Mouse (Mus musculus) hindbrain, embryonic 10.5 days (tissue): ENCODE results near the gene Scarb2. TPM values are rescaled to one million over a fixed set of nuclear protein-coding genes. Genes with fewer than 3 reads are reported as not detected.
A peak's percentile ranks its signal among the peaks of the same experiment; 100 is the strongest.
"Not testable (repeated sequence)": the region's sequence is repeated elsewhere in the genome, so short reads cannot be mapped to it uniquely, and the experiment has no call there.

Source experiments
- DNase-seq: peaks from one replicate; pipeline ENCODE4 v3.0.0-alpha.2; 2017; ENCODE audit warnings: low spot score
- H3K27ac ChIP-seq: fragments of 300-500 bp; sonication (generic); 2 replicates; pipeline ENCODE4 v1.5.1; 2016; ENCODE audit warnings: mild to moderate bottlenecking, moderate library complexity
- H3K27me3 ChIP-seq: fragments of 300-500 bp; sonication (generic); 2 replicates; pipeline ENCODE4 v1.6.1; 2016; ENCODE audit warnings: mild to moderate bottlenecking; ENCODE audit not compliant: poor library complexity, insufficient read depth, severe bottlenecking
- H3K36me3 ChIP-seq: fragments of 300-500 bp; sonication (generic); 2 replicates; pipeline ENCODE4 v1.6.1; 2016; ENCODE audit warnings: mild to moderate bottlenecking, moderate library complexity
- H3K4me1 ChIP-seq: fragments of 300-500 bp; sonication (generic); replicated peaks from 2 replicates; pipeline ENCODE4 v1.6.1; 2016; ENCODE audit warnings: mild to moderate bottlenecking
- H3K4me3 ChIP-seq: fragments of 300-500 bp; sonication (generic); 2 replicates; pipeline ENCODE4 v1.5.1; 2016; ENCODE audit warnings: mild to moderate bottlenecking, moderate library complexity
- H3K9me3 ChIP-seq: fragments of 300-500 bp; sonication (generic); 2 replicates; pipeline ENCODE4 v1.6.1; 2016; ENCODE audit warnings: mild to moderate bottlenecking, moderate library complexity
- WGBS: fragments of 180-500 bp; shearing (Covaris S2); methylation state at CpG from one replicate; pipeline ENCODE4 v1.1.7; 2016; 5-methylcytosine and 5-hydroxymethylcytosine counted together
- polyA plus RNA-seq: library from polyadenylated mRNA; unstranded; fragments of >200 nt; fragmentation: Nextera tagmentation; extraction: Ambion mirVana; gene quantifications from 2 replicates; pipeline ENCODE4 v1.2.1, GENCODE M21; 2016

Scarb2 gene
- polyA plus RNA-seq, result 9.2 and 11.8 TPM in 2 replicates

DNA sequence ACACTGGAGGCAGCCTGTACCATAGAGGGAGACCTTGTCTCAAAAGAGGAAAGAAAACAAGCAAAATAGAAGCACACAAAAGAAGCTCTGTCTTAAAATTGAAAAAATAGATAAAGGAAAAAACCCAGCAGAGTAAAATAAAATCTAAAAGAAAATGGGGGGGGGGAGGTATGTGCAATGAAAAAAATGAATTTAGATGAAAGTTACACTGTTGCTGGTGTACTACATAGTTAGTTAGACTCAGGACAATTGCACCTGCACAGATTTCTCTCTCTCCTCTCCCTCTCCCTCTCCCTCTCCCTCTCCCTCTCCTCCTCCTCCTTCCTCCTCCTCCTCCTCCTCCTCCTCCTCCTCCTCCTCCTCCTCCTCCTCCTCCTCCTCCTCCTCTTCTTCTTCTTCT is at the start of gene Scarb2:
TSS of gene Scarb2 (minus strand) at position 101 of the 400 bp plus-strand sequence.
- H3K4me3 ChIP-seq, result peak within 1 kb of the TSS; percentile 64
- DNase-seq, result no peak
- H3K9me3 ChIP-seq, result no peaks in the 10 kb centered on the region
- H3K36me3 ChIP-seq, result peaks cover 3% of the 10 kb centered on the region
- H3K27me3 ChIP-seq, result no peaks in the 10 kb centered on the region
- H3K27ac ChIP-seq, result peak within 1 kb of the TSS; percentile 93
- H3K4me1 ChIP-seq, result peaks cover 27% of the 10 kb centered on the region

DNA sequence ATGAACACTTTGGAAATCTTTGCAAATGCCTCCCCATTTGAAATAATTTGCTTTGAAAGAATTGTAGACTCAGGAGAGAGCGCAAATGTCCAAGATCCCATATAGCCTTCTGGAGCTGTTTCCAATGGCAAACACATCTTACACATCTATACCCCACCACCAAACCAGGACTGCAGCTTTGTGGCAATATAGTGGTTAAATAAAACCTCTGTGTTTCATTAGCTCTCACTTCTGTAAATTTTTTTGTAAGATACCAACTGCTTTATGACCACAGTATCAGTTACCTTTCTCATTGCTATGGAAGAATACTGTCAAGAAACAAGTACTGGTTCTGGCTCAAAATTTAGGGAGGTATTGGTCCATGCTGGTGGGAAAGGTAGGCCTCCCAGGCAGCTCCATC is 49.3 kb upstream of the Scarb2 start:
- no peaks in the 10 kb centered on the region for H3K4me1 ChIP-seq
- 100% methylated on average over 1 of the region's 1 CpGs for WGBS
- no peak overlapping the region for H3K27ac ChIP-seq
- H3K4me3 ChIP-seq, result no peak overlapping the region
- H3K27me3 ChIP-seq, result no peaks in the 10 kb centered on the region
- DNase-seq, result no peak
- no peaks in the 10 kb centered on the region for H3K36me3 ChIP-seq
- no peaks in the 10 kb centered on the region for H3K9me3 ChIP-seq

DNA sequence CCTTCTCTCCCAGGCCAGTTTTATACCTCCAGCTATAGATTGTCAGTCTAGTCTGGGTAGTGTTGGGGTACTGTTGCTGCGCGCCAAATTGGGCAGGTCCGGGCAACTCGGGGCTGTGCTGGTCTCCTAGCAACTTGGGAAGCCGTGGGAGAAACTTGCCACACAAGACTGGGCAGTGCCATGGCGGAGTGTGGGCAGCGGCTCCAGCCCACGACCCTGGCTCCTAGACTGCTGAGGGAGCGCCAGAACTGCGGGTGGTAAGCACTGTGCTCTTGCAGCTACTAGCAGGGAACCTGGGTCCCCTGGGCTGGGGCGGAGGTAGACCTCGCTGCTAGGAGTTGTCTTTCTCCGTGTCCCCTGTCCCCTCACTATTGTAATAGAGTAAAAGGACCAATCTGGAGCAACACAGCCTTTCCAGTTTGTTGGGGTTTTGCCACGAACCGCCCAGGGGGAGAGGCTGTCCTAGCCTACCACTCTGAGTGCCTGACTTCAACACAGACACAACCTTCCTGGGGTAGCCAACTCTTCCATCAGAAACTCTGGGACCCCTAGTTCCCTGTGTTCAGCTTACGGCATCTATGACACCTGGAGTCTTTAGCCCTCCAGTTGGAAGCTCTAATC is 48.4 kb upstream of the Scarb2 start, which contains the start of gene Fam47e:
TSS of gene Fam47e (plus strand) at position 179 of the 621 bp plus-strand sequence.
- Histone ChIP-seq H3K27me3 (no peaks in the 10 kb centered on the region), H3K9me3 (no peaks in the 10 kb centered on the region), H3K36me3 (no peaks in the 10 kb centered on the region), H3K27ac (no peak within 1 kb of the TSS), H3K4me1 (no peaks in the 10 kb centered on the region), H3K4me3 (no peak within 1 kb of the TSS)
- WGBS, result 75% methylated on average over 16 of the region's 16 CpGs
- DNase-seq, result no peak

DNA sequence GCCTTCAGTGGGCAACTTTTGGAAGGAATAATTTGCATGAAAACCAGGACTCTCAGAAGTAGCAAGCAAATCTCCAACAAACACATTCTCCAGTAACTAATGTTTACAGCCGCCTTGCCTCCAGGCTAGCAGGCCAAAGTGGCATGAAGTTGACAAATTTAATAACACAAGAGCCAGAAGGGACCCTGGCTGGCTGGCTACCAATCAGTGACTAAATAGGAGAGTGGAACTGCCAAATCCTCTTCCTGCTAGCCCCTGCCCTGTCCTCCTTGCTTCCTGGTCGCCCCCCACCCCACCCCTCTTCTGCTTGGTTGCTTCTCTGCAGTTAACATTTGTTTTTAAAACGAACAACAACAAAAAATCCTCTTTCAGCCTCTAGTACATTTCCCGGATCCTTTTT is 47.8 kb upstream of the Scarb2 start:
- H3K9me3 ChIP-seq, result no peaks in the 10 kb centered on the region
- H3K4me3 ChIP-seq, result no peak overlapping the region
- DNase-seq, result no peak
- H3K27ac ChIP-seq, result no peak overlapping the region
- WGBS, result 79% methylated on average over 4 of the region's 4 CpGs
- H3K4me1 ChIP-seq, result no peaks in the 10 kb centered on the region
- H3K27me3 ChIP-seq, result no peaks in the 10 kb centered on the region
- H3K36me3 ChIP-seq, result no peaks in the 10 kb centered on the region

DNA sequence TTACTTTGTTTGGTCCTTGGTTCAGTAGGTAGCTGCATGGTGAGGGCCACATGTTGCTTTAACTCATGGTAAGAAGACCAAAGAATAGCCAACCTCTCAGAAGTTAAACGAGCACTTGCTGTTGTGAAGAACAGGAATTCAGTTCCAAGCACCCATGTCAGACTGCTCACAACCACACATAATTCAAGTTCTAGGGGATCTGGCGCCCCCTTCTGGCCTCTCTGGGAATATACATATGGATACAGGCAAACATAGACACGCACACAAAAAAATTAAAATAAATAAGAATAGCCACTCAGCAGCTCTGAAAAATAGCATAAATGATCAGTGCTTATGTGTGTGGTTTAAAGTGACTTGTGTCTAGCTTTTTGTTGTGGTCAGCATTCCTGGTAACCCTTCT is 47.3 kb upstream of the Scarb2 start:
- Histone ChIP-seq H3K36me3 (no peaks in the 10 kb centered on the region), H3K27me3 (no peaks in the 10 kb centered on the region), H3K4me3 (no peak overlapping the region), H3K27ac (no peak overlapping the region), H3K9me3 (no peaks in the 10 kb centered on the region), H3K4me1 (no peaks in the 10 kb centered on the region)
- WGBS, result 72% methylated on average over 3 of the region's 3 CpGs
- no peak for DNase-seq

DNA sequence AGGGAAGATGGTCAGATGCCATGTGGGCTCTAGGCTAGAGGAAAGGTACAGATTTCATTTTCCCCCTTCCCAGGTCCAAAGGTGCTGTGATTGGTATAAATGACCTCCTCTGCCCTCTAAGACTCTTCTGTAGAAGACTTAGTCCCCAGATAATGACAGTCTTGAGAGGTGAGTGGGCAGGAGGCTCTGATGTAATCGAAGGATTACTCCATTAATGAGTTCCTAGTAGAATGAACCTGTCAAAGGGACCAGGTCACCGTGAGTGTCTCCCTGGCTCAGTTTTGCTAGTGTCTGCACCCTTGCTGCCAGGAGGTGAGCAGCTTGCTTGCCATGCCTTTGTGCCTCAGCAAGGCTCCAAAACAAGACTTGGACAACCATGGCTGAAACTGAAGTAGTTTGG is 46.0 kb upstream of the Scarb2 start:
- H3K4me1 ChIP-seq, result no peaks in the 10 kb centered on the region
- no peaks in the 10 kb centered on the region for H3K27me3 ChIP-seq
- DNase-seq, result no peak
- H3K27ac ChIP-seq, result no peak overlapping the region
- 90% methylated on average over 2 of the region's 2 CpGs for WGBS
- H3K36me3 ChIP-seq, result no peaks in the 10 kb centered on the region
- H3K4me3 ChIP-seq, result no peak overlapping the region
- H3K9me3 ChIP-seq, result no peaks in the 10 kb centered on the region

DNA sequence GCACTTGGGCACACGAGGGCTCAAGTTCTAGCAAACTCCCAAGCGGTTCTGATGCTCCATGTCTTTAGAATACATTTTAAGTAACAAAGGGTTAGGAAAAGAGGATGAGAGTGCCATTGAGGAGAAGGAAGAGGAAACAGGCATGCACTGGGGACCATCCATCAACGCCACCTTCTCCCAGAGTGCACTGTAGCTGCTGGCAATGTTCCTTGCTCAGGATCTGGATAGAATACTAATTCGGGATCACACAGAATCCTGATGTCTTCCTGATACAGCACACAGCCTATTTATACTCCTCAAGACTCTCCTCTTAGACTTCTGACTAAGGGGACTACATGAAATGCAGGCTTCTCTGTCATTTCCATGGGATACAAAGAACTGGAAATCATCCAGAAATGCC is 33.1 kb upstream of the Scarb2 start:
- Histone ChIP-seq H3K27me3 (no peaks in the 10 kb centered on the region), H3K4me1 (no peaks in the 10 kb centered on the region), H3K36me3 (no peaks in the 10 kb centered on the region), H3K4me3 (no peak overlapping the region), H3K27ac (no peak overlapping the region), H3K9me3 (no peaks in the 10 kb centered on the region)
- no peak for DNase-seq
- WGBS, result 83% methylated on average over 4 of the region's 4 CpGs

DNA sequence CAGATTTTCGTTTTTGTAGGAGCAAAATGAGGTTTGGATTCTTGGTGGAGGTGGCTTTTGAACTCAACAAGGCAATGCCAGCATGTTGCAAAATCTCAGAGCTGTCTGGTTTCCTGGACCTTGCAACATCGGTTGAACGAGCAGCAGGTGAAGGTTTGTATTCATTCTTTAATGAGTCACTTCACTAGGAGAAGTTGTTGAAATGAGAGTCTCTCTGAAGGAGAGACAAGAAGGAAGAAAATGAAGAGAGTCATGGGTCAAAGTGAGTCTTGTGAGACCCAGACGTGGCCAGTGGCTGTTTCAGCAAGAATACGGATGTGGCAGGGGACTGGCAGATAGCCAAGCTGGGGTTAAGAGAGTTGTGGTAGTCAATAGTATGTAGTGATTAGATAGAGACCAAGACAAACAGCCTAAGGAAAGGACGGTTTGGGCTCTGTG is 18.2 kb upstream of the Scarb2 start:
- Histone ChIP-seq H3K27ac (no peak overlapping the region), H3K36me3 (no peaks in the 10 kb centered on the region)
- WGBS, result 84% methylated on average over 6 of the region's 6 CpGs

DNA sequence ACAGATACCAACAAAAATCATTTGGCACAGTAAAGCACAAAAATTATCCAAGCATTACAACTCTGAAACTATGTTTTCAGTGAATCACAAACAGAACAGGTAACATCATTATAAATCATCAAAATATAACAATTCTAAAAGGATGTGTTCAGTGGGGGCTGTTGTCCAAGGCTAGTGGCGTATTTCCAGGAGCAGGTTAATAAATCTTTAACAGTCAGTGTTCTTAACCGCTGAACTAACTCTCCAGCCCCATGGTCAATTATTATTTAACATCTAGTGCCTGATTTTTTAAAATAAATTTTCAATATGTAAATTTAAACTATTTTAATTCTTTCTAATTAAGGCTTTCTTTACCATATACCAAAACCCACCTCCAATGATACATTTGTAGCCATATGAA is 14.5 kb upstream of the Scarb2 start:
- not testable (repeated sequence) for H3K4me3 ChIP-seq, DNase-seq, H3K27ac ChIP-seq, H3K9me3 ChIP-seq, H3K27me3 ChIP-seq, H3K36me3 ChIP-seq, H3K4me1 ChIP-seq
- WGBS, result 85% methylated on average over 2 of the region's 2 CpGs

More for the DNA sequence above, 18.2 kb upstream of the Scarb2 start:
- H3K27me3 ChIP-seq, result no peaks in the 10 kb centered on the region
- DNase-seq, result no peak
- no peaks in the 10 kb centered on the region for H3K9me3 ChIP-seq
- no peaks in the 10 kb centered on the region for H3K4me1 ChIP-seq
- no peak overlapping the region for H3K4me3 ChIP-seq

DNA sequence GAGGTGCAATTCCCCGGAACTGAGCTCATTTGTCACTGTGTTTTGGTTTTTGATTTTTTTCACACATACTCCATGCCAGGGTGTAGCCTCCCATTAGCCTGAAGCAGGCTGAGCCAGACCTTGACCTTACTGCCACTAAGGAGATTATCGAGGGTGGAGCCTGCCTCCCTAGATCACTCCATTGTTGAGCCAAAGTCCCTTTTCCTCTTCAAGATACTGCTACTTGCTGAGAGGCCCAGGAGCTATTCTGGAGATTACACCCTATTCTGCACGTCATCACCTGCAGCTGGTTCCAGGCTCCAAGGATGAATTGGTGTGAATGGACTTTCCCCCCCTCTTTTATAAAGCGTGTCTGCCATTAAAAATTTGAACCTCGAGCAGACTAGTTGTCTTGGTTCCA is 5.4 kb upstream of the Scarb2 start:
- Histone ChIP-seq H3K36me3 (no peaks in the 10 kb centered on the region), H3K9me3 (0 out of 2 replicates have a peak, but pooled peaks cover 2% of the 10 kb centered on the region), H3K4me1 (no peaks in the 10 kb centered on the region), H3K27me3 (no peaks in the 10 kb centered on the region), H3K4me3 (no peak overlapping the region), H3K27ac (no peak overlapping the region)
- no peak for DNase-seq
- WGBS, result 92% methylated on average over 5 of the region's 5 CpGs

DNA sequence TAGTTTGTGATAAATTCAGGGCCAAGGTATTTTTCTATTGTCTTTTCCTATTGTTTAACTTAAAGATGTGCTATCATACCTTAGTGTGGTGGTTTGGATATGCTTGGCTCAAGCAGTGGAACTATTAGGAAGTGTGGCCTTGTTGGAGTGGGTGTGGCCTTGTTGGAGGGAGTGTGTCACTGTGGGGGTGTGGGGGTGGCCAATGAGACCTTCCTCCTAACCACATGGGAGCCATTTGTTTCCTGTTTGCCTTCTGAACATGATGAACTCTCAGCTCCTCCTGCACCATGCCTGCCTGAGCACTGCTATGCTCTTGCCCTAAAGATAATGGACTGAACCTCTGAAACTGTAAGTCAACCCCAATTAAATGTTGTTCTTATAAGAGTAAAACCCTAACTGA is 4.6 kb upstream of the Scarb2 start:
- Histone ChIP-seq H3K9me3 (0 out of 2 replicates have a peak, but pooled peaks cover 2% of the 10 kb centered on the region), H3K27ac (no peak overlapping the region), H3K27me3 (no peaks in the 10 kb centered on the region), H3K4me1 (peaks cover 3% of the 10 kb centered on the region), H3K36me3 (no peaks in the 10 kb centered on the region), H3K4me3 (no peak overlapping the region)
- DNase-seq, result no peak

DNA sequence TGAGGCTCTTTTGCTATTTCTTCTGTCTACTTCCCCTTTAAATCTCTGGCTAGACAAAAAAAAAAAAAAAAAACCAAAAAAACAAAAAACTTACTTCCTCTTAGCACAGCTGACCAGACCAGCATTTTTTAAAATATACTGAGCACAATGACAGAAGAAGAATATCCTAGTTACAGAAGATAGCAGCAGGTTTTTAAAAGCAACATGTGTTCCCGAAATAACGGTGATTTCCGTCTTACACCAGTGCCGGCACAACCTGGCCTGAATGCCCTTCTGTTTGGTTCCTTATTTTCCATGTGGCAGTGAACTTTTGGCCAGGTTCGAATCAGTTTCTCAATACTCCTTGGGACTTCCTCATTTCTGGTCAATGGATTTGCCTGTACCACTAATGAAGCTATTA is 2.2 kb upstream of the Scarb2 start:
- WGBS, result 92% methylated on average over 5 of the region's 5 CpGs
- H3K4me3 ChIP-seq, result no peak overlapping the region

DNA sequence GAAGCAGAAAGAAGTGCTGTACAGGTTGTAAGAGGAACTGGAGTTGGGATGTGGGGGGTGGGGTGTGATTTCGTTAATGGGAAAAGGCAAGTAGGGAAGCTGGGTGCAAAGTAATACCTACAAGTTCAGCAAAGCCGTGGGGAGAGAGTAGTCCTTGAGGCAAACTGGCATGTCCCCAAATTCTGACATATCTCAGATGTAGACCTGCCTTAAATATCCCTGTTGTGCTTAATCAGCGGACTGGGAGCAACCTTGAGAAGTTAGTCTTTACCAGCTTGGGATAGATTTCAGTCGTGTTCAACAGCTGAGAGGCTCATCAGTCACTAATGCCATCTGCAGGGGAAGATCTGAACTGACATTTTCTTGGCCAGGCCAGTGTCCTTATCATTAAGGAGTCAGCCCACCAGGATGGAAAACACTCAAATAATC is 318 bp downstream of the Scarb2 start:
- peak; percentile 49 for DNase-seq
- no peaks in the 10 kb centered on the region for H3K27me3 ChIP-seq
- peak overlapping the region; percentile 93 for H3K27ac ChIP-seq
- peaks cover 3% of the 10 kb centered on the region for H3K36me3 ChIP-seq
- no peaks in the 10 kb centered on the region for H3K9me3 ChIP-seq
- peaks cover 27% of the 10 kb centered on the region for H3K4me1 ChIP-seq
- WGBS, result 38% methylated on average over 4 of the region's 4 CpGs
- peak overlapping the region; percentile 64 for H3K4me3 ChIP-seq

More for the DNA sequence above, 2.2 kb upstream of the Scarb2 start:
- 0 out of 2 replicates have a peak, but pooled peaks cover 2% of the 10 kb centered on the region for H3K9me3 ChIP-seq
- no peak for DNase-seq
- H3K27me3 ChIP-seq, result no peaks in the 10 kb centered on the region
- H3K36me3 ChIP-seq, result no peaks in the 10 kb centered on the region
- peaks cover 19% of the 10 kb centered on the region for H3K4me1 ChIP-seq
- H3K27ac ChIP-seq, result no peak overlapping the region
